Mouse (Mus musculus) neural tube, embryonic 13.5 days (tissue): Measurements from ENCODE around the gene Gpkow. TPM values are rescaled to one million over a fixed set of nuclear protein-coding genes. Genes with fewer than 3 reads are reported as not detected.

Experiments used
- polyA plus RNA-seq: library from polyadenylated mRNA; unstranded; fragments of >200 nt; fragmentation: Nextera tagmentation; extraction: Ambion mirVana; gene quantifications from 2 replicates; pipeline ENCODE4 v1.2.1, GENCODE M21; 2015

The Gpkow gene
- polyA plus RNA-seq, 1 experiment from 2014 or later: 43.2 TPM

Other genes with a start within 250 kb of the Gpkow start
- gene Foxp3, start 123.5 kb upstream of the Gpkow start, polyA plus RNA-seq: 0.14 TPM in 1 of 2 replicates, not detected in the other
- gene Ppp1r3f, start 122.8 kb upstream of the Gpkow start, polyA plus RNA-seq: 4.6 and 5.4 TPM in 2 replicates
- 28.0 and 29.6 TPM in 2 replicates for gene Ccdc22, start 91.6 kb upstream of the Gpkow start, polyA plus RNA-seq
- 0.11 and 0.13 TPM in 2 replicates for gene Cacna1f, start 90.0 kb upstream of the Gpkow start, polyA plus RNA-seq
- gene Syp, start 58.7 kb upstream of the Gpkow start, polyA plus RNA-seq: 108 and 118 TPM in 2 replicates
- 1.9 and 2.1 TPM in 2 replicates for gene Prickle3, start 39.9 kb upstream of the Gpkow start, polyA plus RNA-seq
- 27.2 and 33.4 TPM in 2 replicates for gene Plp2, start 25.7 kb upstream of the Gpkow start, polyA plus RNA-seq
- 0.18 TPM in 1 of 2 replicates, not detected in the other for gene Magix, start 15.9 kb upstream of the Gpkow start, polyA plus RNA-seq
- 35.0 and 36.5 TPM in 2 replicates for gene Wdr45, start 17.2 kb downstream of the Gpkow start, polyA plus RNA-seq
- gene Gm45208, start 25.1 kb downstream of the Gpkow start, polyA plus RNA-seq: not detected in 2 replicates
- 115 and 134 TPM in 2 replicates for gene Praf2, start 31.3 kb downstream of the Gpkow start, polyA plus RNA-seq
- gene Ccdc120, start 53.8 kb downstream of the Gpkow start, polyA plus RNA-seq: 39.3 and 43.2 TPM in 2 replicates
- gene Tfe3, start 65.4 kb downstream of the Gpkow start, polyA plus RNA-seq: 25.8 and 28.6 TPM in 2 replicates
- gene Gripap1, start 92.6 kb downstream of the Gpkow start, polyA plus RNA-seq: 74.9 and 77.1 TPM in 2 replicates
- 4.9 and 6.2 TPM in 2 replicates for gene Kcnd1, start 125.2 kb downstream of the Gpkow start, polyA plus RNA-seq
- 51.8 and 52.2 TPM in 2 replicates for gene Otud5, start 144.2 kb downstream of the Gpkow start, polyA plus RNA-seq
- 16.7 and 18.6 TPM in 2 replicates for gene Pim2, start 181.1 kb downstream of the Gpkow start, polyA plus RNA-seq
- gene Slc35a2, start 186.9 kb downstream of the Gpkow start, polyA plus RNA-seq: 42.3 and 45.2 TPM in 2 replicates
- 210 and 216 TPM in 2 replicates for gene Pqbp1, start 202.1 kb downstream of the Gpkow start, polyA plus RNA-seq
- 150 and 160 TPM in 2 replicates for gene Timm17b, start 202.2 kb downstream of the Gpkow start, polyA plus RNA-seq
- gene Gm10491, start 210.7 kb downstream of the Gpkow start, polyA plus RNA-seq: not detected in 2 replicates
- gene Gm10490, start 212.4 kb downstream of the Gpkow start, polyA plus RNA-seq: not detected in 2 replicates
- gene Pcsk1n, start 222.7 kb downstream of the Gpkow start, polyA plus RNA-seq: 192 and 252 TPM in 2 replicates
- 0.24 TPM in 1 of 2 replicates, not detected in the other for gene Eras, start 231.5 kb downstream of the Gpkow start, polyA plus RNA-seq